Mouse (Mus musculus): ENCODE data around the gene Tmem138. TPM values are rescaled to one million over a fixed set of nuclear protein-coding genes. Genes with fewer than 3 reads are reported as not detected.

Tmem138 gene
- polyA plus RNA-seq, 1 experiment from 2014 or later = 8.2 TPM

DNA sequence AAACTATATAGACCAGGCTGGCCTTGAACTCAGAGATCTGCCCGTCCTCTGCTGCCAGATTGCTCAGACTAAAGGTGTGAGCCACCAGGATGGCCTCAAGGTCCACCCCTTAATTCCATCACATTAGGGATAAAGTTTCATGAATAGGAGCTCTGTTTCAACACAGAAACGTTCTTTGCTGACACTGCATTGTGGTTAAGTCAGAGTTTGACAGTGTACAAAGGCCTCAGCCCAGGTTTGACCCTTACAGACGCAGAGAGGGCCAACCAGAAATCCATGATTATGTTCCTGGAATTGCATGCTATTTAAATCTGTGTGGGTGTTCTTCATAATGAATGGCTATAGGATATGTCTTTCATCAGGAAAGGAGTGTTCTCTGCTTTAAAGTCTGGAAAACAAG, 13.1 kb upstream of the Tmem138 start:
- no peaks in the 10 kb centered on the region for H3K27me3 ChIP-seq (ENCODE audit: insufficient read depth, low read length)
- TF ChIP-seq EP300 (IDR thresholded peaks at IDR 0.05; ENCODE audit: low read depth) = no peak
- no peak for TF ChIP-seq CTCF (IDR thresholded peaks at IDR 0.05; ENCODE audit: low read depth)
- peak; percentile 15; the same call in 1 of the 2 replicates for ATAC-seq
- H3K9ac ChIP-seq (replicated peaks) = no peak overlapping the region
- no peak overlapping the region for H3K4me2 ChIP-seq (ENCODE audit: low read depth, low read length)
- no peak overlapping the region for H3K4me3 ChIP-seq (ENCODE audit: low read depth, low read length)
- 51% methylated on average over 3 of the region's 3 CpGs for WGBS (ENCODE audit: insufficient replicate concordance)
- peaks cover 26% of the 10 kb centered on the region for H3K4me1 ChIP-seq (ENCODE audit: insufficient read depth)
- no peak for DNase-seq
- H3K27ac ChIP-seq (ENCODE audit: low read depth) = peak overlapping the region; percentile 45; the same call in 1 of the 2 replicates
- H3K36me3 ChIP-seq (replicated peaks; ENCODE audit: insufficient read depth, low read length) = peaks cover 60% of the 10 kb centered on the region
- H3K9me3 ChIP-seq (ENCODE audit: low read length) = no peaks in the 10 kb centered on the region

DNA sequence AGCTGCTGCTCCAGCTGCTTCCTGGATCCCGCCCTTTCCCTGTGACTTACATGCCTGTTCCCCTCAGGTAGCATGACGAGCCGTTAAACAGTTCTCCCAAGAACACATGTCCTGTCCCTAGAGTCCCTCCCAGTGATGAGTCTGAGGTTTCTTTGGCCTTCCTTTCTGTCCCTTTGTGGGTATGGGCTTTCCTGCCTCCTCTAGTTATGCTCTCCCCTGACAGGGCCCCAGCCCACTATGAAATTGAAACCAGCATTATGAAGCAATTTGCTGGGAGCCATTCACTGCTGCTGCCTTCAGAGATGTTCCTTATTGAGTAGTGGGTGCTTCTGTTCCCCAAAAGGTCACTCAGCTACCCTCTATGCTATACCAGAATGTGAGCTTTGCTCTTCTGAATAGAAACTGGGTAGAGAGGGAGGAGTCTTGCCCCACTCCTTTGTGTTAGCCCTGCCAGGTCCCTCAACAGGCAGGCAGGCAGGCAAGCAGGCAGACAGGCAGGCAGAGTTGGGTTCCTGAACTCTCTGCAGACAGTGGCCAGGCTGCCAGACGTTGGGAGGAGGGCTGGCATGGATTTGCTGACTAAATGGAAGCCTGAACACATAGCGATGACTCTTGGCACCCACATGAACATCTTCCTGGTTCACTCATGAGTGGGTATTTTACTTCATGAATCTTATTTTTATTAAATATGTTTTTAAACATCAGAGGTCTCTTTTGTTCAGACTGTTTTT, 12.1 kb upstream of the Tmem138 start:
- no peaks in the 10 kb centered on the region for H3K27me3 ChIP-seq (ENCODE audit: insufficient read depth, low read length)
- ATAC-seq (peak; percentile 7; the same call in 1 of the 2 replicates), DNase-seq (peak; percentile 32)
- H3K4me3 ChIP-seq (ENCODE audit: low read depth, low read length) = no peak overlapping the region
- TF ChIP-seq EP300 (IDR thresholded peaks at IDR 0.05; ENCODE audit: low read depth) (no peak), CTCF (IDR thresholded peaks at IDR 0.05; ENCODE audit: low read depth) (no peak)
- WGBS (ENCODE audit: insufficient replicate concordance) = 53% methylated on average over 5 of the region's 5 CpGs
- H3K4me2 ChIP-seq (ENCODE audit: low read depth, low read length) = no peak overlapping the region
- H3K27ac ChIP-seq (ENCODE audit: low read depth) = peak overlapping the region; percentile 45
- no peaks in the 10 kb centered on the region for H3K9me3 ChIP-seq (ENCODE audit: low read length)
- peak overlapping the region; percentile 26; the same call in 1 of the 2 replicates for H3K9ac ChIP-seq (replicated peaks)
- peaks cover 53% of the 10 kb centered on the region for H3K36me3 ChIP-seq (replicated peaks; ENCODE audit: insufficient read depth, low read length)
- H3K4me1 ChIP-seq (ENCODE audit: insufficient read depth) = peaks cover 31% of the 10 kb centered on the region

DNA sequence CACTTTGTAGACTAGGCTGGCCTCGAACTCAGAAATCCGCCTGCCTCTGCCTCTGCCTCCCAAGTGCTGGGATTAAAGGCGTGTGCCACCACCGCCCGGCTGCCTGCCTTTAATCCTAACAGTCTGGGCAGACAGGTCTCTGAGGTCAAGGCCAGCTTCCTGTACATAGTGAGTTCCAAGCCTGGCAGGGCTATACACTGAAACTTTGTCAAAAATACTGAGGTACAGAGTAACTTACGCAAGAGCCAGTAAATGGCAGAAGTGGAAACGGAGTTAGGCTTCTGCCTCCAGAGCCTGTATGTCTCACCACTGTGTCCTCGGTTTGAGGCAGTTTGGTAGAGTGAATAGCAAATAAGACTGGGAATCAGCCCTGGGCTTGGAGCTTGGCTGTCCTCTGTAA, 10.1 kb upstream of the Tmem138 start:
- peaks cover 29% of the 10 kb centered on the region for H3K4me1 ChIP-seq (ENCODE audit: insufficient read depth)
- no peaks in the 10 kb centered on the region for H3K9me3 ChIP-seq (ENCODE audit: low read length)
- ATAC-seq (no peak), DNase-seq (no peak)
- no peak overlapping the region for H3K4me2 ChIP-seq (ENCODE audit: low read depth, low read length)
- H3K9ac ChIP-seq (replicated peaks) = no peak overlapping the region
- TF ChIP-seq CTCF (IDR thresholded peaks at IDR 0.05; ENCODE audit: low read depth) = no peak
- peaks cover 52% of the 10 kb centered on the region for H3K36me3 ChIP-seq (replicated peaks; ENCODE audit: insufficient read depth, low read length)
- no peak overlapping the region for H3K4me3 ChIP-seq (ENCODE audit: low read depth, low read length)
- H3K27me3 ChIP-seq (ENCODE audit: insufficient read depth, low read length) = no peaks in the 10 kb centered on the region
- H3K27ac ChIP-seq (ENCODE audit: low read depth) = peak overlapping the region; percentile 29; the same call in 1 of the 2 replicates
- WGBS (ENCODE audit: insufficient replicate concordance) = 63% methylated on average over 8 of the region's 8 CpGs

DNA sequence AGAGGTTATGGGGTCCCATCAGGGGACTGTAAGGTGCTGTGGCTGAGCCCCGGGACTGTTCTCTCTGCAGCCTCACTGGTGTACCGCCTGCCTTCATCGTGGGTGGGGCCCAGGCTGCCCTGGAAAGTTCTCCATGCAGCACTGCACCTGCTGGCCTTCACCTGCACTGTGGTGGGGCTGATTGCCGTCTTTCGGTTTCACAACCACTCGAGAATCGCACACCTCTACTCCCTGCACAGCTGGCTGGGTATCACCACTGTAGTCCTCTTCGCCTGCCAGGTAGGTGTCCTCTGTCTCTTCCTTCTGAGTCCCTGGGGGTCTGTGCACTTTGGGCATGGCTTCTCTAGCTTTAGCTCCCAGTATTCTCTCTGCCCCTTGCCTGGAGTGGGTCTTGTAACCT, 8.0 kb upstream of the Tmem138 start:
- peaks cover 30% of the 10 kb centered on the region for H3K4me1 ChIP-seq (ENCODE audit: insufficient read depth)
- DNase-seq (peak; percentile 35), ATAC-seq (peak; percentile 26)
- 70% methylated on average over 8 of the region's 8 CpGs for WGBS (ENCODE audit: insufficient replicate concordance)
- H3K4me2 ChIP-seq (ENCODE audit: low read depth, low read length) = peak overlapping the region; percentile 18; the same call in 1 of the 2 replicates
- no peak overlapping the region for H3K4me3 ChIP-seq (ENCODE audit: low read depth, low read length)
- no peak for TF ChIP-seq CTCF (IDR thresholded peaks at IDR 0.05; ENCODE audit: low read depth)
- no peak for TF ChIP-seq EP300 (IDR thresholded peaks at IDR 0.05; ENCODE audit: low read depth)
- H3K27me3 ChIP-seq (ENCODE audit: insufficient read depth, low read length) = no peaks in the 10 kb centered on the region
- H3K27ac ChIP-seq (ENCODE audit: low read depth) = no peak overlapping the region
- H3K9ac ChIP-seq (replicated peaks) = no peak overlapping the region
- peaks cover 51% of the 10 kb centered on the region for H3K36me3 ChIP-seq (replicated peaks; ENCODE audit: insufficient read depth, low read length)
- no peaks in the 10 kb centered on the region for H3K9me3 ChIP-seq (ENCODE audit: low read length)

DNA sequence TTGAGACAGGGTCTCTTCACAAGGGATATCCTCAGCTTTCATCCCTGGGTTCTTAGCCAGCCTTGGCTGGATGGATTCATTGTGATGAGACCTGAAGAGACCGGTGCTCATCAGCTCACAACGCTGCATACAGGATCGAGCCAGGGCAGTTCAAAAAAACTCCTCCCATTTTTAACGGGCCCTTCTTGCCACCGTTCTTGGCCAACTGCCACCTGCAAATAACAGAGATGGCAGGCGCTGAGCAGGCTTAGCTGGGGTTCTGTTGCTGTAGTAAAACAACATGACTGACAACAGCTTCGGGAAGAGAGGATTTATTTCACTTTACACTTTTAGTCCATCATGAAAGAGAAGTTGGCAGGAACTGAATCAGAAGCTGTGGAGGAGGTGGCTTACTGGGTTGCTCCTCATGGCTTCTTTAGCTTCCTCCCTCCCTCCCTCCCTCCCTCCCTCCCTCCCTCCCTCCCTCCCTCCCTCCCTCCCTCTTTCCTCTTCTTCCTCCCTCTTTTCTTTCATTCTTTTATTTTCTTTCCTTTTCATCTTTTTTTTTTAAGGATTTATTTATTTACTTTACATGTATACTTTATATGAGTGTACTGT, 6.5 kb upstream of the Tmem138 start:
- TF ChIP-seq CTCF (IDR thresholded peaks at IDR 0.05; ENCODE audit: low read depth) = no peak
- TF ChIP-seq EP300 (IDR thresholded peaks at IDR 0.05; ENCODE audit: low read depth) = no peak
- no peak overlapping the region for H3K27ac ChIP-seq (ENCODE audit: low read depth)
- H3K4me2 ChIP-seq (ENCODE audit: low read depth, low read length) = no peak overlapping the region
- H3K4me1 ChIP-seq (ENCODE audit: insufficient read depth) = peaks cover 36% of the 10 kb centered on the region
- H3K27me3 ChIP-seq (ENCODE audit: insufficient read depth, low read length) = no peaks in the 10 kb centered on the region
- H3K36me3 ChIP-seq (replicated peaks; ENCODE audit: insufficient read depth, low read length) = peaks cover 43% of the 10 kb centered on the region
- ATAC-seq (no peak), DNase-seq (no peak)
- no peaks in the 10 kb centered on the region for H3K9me3 ChIP-seq (ENCODE audit: low read length)
- WGBS (ENCODE audit: insufficient replicate concordance) = 51% methylated on average over 7 of the region's 7 CpGs
- no peak overlapping the region for H3K4me3 ChIP-seq (ENCODE audit: low read depth, low read length)
- no peak overlapping the region for H3K9ac ChIP-seq (replicated peaks)

DNA sequence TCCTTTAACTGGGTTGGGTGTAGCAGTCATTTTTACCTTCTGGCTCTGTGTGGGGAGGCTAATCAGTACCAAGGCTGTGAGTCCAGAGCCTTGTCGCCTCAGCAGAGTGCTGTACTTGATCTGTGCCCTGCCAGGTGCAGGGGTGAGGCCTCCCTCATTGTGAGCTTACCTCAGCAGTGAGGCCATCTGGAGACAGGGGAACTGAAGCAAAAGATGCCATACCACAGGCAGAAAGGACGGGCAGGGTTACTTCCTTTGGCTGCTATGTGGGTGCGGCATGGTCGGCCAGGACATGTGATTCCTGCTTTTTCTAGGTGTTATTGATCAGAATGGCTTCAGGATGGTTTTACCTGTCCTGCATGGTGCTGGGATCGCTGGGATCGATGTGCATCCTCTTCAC, 4.8 kb upstream of the Tmem138 start:
- H3K27me3 ChIP-seq (ENCODE audit: insufficient read depth, low read length) = no peaks in the 10 kb centered on the region
- H3K9ac ChIP-seq (replicated peaks) = no peak overlapping the region
- WGBS (ENCODE audit: insufficient replicate concordance) = 77% methylated on average over 6 of the region's 6 CpGs
- no peak overlapping the region for H3K4me3 ChIP-seq (ENCODE audit: low read depth, low read length)
- H3K4me2 ChIP-seq (ENCODE audit: low read depth, low read length) = 0 out of 2 replicates have a peak overlapping the region, but pooled peaks have one; percentile 9
- TF ChIP-seq CTCF (IDR thresholded peaks at IDR 0.05; ENCODE audit: low read depth) = no peak
- TF ChIP-seq EP300 (IDR thresholded peaks at IDR 0.05; ENCODE audit: low read depth) = no peak
- no peak for DNase-seq
- no peaks in the 10 kb centered on the region for H3K9me3 ChIP-seq (ENCODE audit: low read length)
- H3K27ac ChIP-seq (ENCODE audit: low read depth) = peak overlapping the region; percentile 18; the same call in 1 of the 2 replicates
- H3K36me3 ChIP-seq (replicated peaks; ENCODE audit: insufficient read depth, low read length) = peaks cover 30% of the 10 kb centered on the region
- peaks cover 40% of the 10 kb centered on the region for H3K4me1 ChIP-seq (ENCODE audit: insufficient read depth)
- no peak for ATAC-seq

All from liver, postnatal 0 days (tissue).